Mouse (Mus musculus): ENCODE measurements around the gene Ssxb8. TPM values are rescaled to one million over a fixed set of nuclear protein-coding genes. Genes with fewer than 3 reads are reported as not detected.

Ssxb8 gene
- not detected for polyA plus RNA-seq (2014; fragmentation: Illumina TruSeq; extraction: RNeasy Lipid Tissue Mini Kit (QIAGEN cat#74804); ENCODE audit: low read depth, low replicate concordance)

DNA sequence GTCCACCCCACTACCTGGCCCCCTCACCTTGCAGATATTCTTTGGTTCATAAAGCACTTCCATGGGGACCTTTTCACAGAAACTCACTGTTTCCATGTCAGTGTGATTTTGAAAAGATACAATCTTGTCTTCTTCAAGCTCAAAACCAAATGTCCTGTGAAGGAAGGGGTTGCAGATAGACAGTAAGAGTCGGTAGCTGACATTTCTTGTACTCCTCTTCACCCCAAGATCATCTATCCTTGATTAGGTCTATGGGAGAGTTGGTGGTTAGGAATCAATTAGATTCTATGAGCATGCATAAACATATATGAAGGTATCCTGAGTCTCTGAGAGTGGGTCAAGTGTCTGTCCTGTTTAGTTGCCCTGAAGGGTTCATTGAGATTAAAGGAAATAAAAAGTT, at the start of gene Ssxb8:
Ssxb8 (minus strand) TSS at position 101 of the 400 bp plus-strand sequence.

Other genes starting within 250 kb of the Ssxb8 start
- gene Ssxb2, start 229.1 kb downstream of the Ssxb8 start, polyA plus RNA-seq (2014; fragmentation: Illumina TruSeq; extraction: RNeasy Lipid Tissue Mini Kit (QIAGEN cat#74804); ENCODE audit: low read depth, low replicate concordance): not detected
- not detected for gene Gm14459, start 165.9 kb downstream of the Ssxb8 start, polyA plus RNA-seq (2014; fragmentation: Illumina TruSeq; extraction: RNeasy Lipid Tissue Mini Kit (QIAGEN cat#74804); ENCODE audit: low read depth, low replicate concordance)
- gene Ssxb6, start 142.6 kb downstream of the Ssxb8 start, polyA plus RNA-seq (2014; fragmentation: Illumina TruSeq; extraction: RNeasy Lipid Tissue Mini Kit (QIAGEN cat#74804); ENCODE audit: low read depth, low replicate concordance): not detected
- not detected for gene Ssxb3, start 99.0 kb downstream of the Ssxb8 start, polyA plus RNA-seq (2014; fragmentation: Illumina TruSeq; extraction: RNeasy Lipid Tissue Mini Kit (QIAGEN cat#74804); ENCODE audit: low read depth, low replicate concordance)
- gene Ssx9, start 57.6 kb upstream of the Ssxb8 start, polyA plus RNA-seq (2014; fragmentation: Illumina TruSeq; extraction: RNeasy Lipid Tissue Mini Kit (QIAGEN cat#74804); ENCODE audit: low read depth, low replicate concordance): not detected
- not detected for gene Ssxb5, start 112.8 kb upstream of the Ssxb8 start, polyA plus RNA-seq (2014; fragmentation: Illumina TruSeq; extraction: RNeasy Lipid Tissue Mini Kit (QIAGEN cat#74804); ENCODE audit: low read depth, low replicate concordance)
- gene Gm6592, start 153.2 kb upstream of the Ssxb8 start, polyA plus RNA-seq (2014; fragmentation: Illumina TruSeq; extraction: RNeasy Lipid Tissue Mini Kit (QIAGEN cat#74804); ENCODE audit: low read depth, low replicate concordance): not detected
- not detected for gene Gm5751, start 183.4 kb upstream of the Ssxb8 start, polyA plus RNA-seq (2014; fragmentation: Illumina TruSeq; extraction: RNeasy Lipid Tissue Mini Kit (QIAGEN cat#74804); ENCODE audit: low read depth, low replicate concordance)
- 0.79 TPM for gene B630019K06Rik, start 201.5 kb upstream of the Ssxb8 start, polyA plus RNA-seq (2014; fragmentation: Illumina TruSeq; extraction: RNeasy Lipid Tissue Mini Kit (QIAGEN cat#74804); ENCODE audit: low read depth, low replicate concordance)

All from heart, adult 10 weeks (tissue).